Mouse (Mus musculus) heart, embryonic 11.5 days (tissue): Measurements from ENCODE around the gene Ccdc134. TPM values are rescaled to one million over a fixed set of nuclear protein-coding genes. Genes with fewer than 3 reads are reported as not detected.

Source experiments
- ATAC-seq: fragments of 200-750 bp; cut with Nextera tagmentation; replicated peaks from 2 replicates; pipeline ENCODE4 v1.8.0; 2017; ENCODE audit warnings: moderate library complexity; ENCODE audit not compliant: insufficient number of reproducible peaks, low FRiP score, low TSS enrichment
- H3K27ac ChIP-seq: fragments of 300-500 bp; sonication (generic); 2 replicates; pipeline ENCODE4 v1.5.1; 2014; ENCODE audit warnings: mild to moderate bottlenecking, low read depth, low read length
- H3K27me3 ChIP-seq: fragments of 300-500 bp; sonication (generic); 2 replicates; pipeline ENCODE4 v1.6.1; 2014; ENCODE audit warnings: mild to moderate bottlenecking, low read length, mixed read lengths; ENCODE audit not compliant: control insufficient read depth, insufficient read depth
- H3K36me3 ChIP-seq: fragments of 300-500 bp; sonication (generic); 2 replicates; pipeline ENCODE4 v1.6.1; 2014; ENCODE audit warnings: mild to moderate bottlenecking, low read length, moderate library complexity, mixed read lengths; ENCODE audit not compliant: control insufficient read depth, insufficient read depth
- H3K4me1 ChIP-seq: fragments of 300-500 bp; sonication (generic); 2 replicates; pipeline ENCODE4 v1.6.1; 2014; ENCODE audit warnings: low read length; ENCODE audit not compliant: control insufficient read depth, insufficient read depth
- H3K4me2 ChIP-seq: fragments of 300-500 bp; sonication (generic); 2 replicates; pipeline ENCODE4 v1.6.1; 2014; ENCODE audit warnings: mild to moderate bottlenecking, moderate library complexity
- H3K4me3 ChIP-seq: fragments of 300-500 bp; sonication (generic); 2 replicates; pipeline ENCODE4 v1.5.1; 2014; ENCODE audit warnings: low read depth, low read length
- H3K9ac ChIP-seq: fragments of 300-500 bp; sonication (generic); 2 replicates; pipeline ENCODE4 v1.6.1; 2014; ENCODE audit warnings: mild to moderate bottlenecking, low read depth, low read length, moderate library complexity
- H3K9me3 ChIP-seq: fragments of 300-500 bp; sonication (generic); replicated peaks from 2 replicates; pipeline ENCODE4 v1.6.1; 2016; ENCODE audit warnings: low read length; ENCODE audit not compliant: control insufficient read depth
- WGBS: fragments of 180-500 bp; shearing (Covaris S2); extraction: QIAGEN DNeasy Blood & Tissue Kit; methylation state at CpG from one replicate; pipeline ENCODE4 v1.1.7; 2014; ENCODE audit not compliant: insufficient replicate concordance; 5-methylcytosine and 5-hydroxymethylcytosine counted together
- polyA plus RNA-seq: library from polyadenylated mRNA; unstranded; fragments of >200 nt; fragmentation: Nextera tagmentation; extraction: Ambion mirVana; gene quantifications from 2 replicates; pipeline ENCODE4 v1.2.1, GENCODE M21; 2014

Gene Ccdc134
- polyA plus RNA-seq, 1 experiment from 2014 or later, result 9.5 TPM

- H3K36me3 ChIP-seq, result peaks cover 30% of the 10 kb centered on the region
- peaks cover 17% of the 10 kb centered on the region for H3K4me1 ChIP-seq
- H3K27ac ChIP-seq, result no peak overlapping the region
- no peak overlapping the region for H3K4me3 ChIP-seq
- no peak for ATAC-seq
- no peak overlapping the region for H3K4me2 ChIP-seq
- WGBS, result 85% methylated on average over 8 of the region's 8 CpGs
- no peaks in the 10 kb centered on the region for H3K9me3 ChIP-seq
- no peaks in the 10 kb centered on the region for H3K27me3 ChIP-seq
- H3K9ac ChIP-seq, result no peak overlapping the region
Measured at GRCm38 (mm10) chr15:82172648-82173047, 44.9 kb downstream of the Ccdc134 start.

- Histone ChIP-seq H3K4me1 (peaks cover 1% of the 10 kb centered on the region; the same call in 1 of the 2 replicates), H3K27me3 (no peaks in the 10 kb centered on the region)
- WGBS, result 93% methylated on average over 9 of the region's 9 CpGs
Measured at GRCm38 (mm10) chr15:82175091-82175490, 47.4 kb downstream of the Ccdc134 start.

GRCm38 (mm10) chr15:82177743-82178290 lies 50.1 kb downstream of the Ccdc134 start:
- H3K4me2 ChIP-seq, result no peak overlapping the region
- 91% methylated on average over 7 of the region's 7 CpGs for WGBS
- peaks cover 74% of the 10 kb centered on the region for H3K36me3 ChIP-seq
- ATAC-seq, result no peak
- H3K27ac ChIP-seq, result no peak overlapping the region
- peaks cover 8% of the 10 kb centered on the region for H3K4me1 ChIP-seq
- no peak overlapping the region for H3K9ac ChIP-seq
- no peaks in the 10 kb centered on the region for H3K27me3 ChIP-seq
- H3K4me3 ChIP-seq, result no peak overlapping the region
- H3K9me3 ChIP-seq, result peaks cover 6% of the 10 kb centered on the region; the same call in 1 of the 2 replicates

More at GRCm38 (mm10) chr15:82175091-82175490, 47.4 kb downstream of the Ccdc134 start:
- Histone ChIP-seq H3K9me3 (no peaks in the 10 kb centered on the region), H3K27ac (no peak overlapping the region), H3K4me3 (no peak overlapping the region), H3K36me3 (peaks cover 52% of the 10 kb centered on the region), H3K9ac (no peak overlapping the region), H3K4me2 (no peak overlapping the region)
- no peak for ATAC-seq

- H3K9me3 ChIP-seq, result peaks cover 6% of the 10 kb centered on the region; the same call in 1 of the 2 replicates
- peaks cover 68% of the 10 kb centered on the region for H3K36me3 ChIP-seq
- H3K4me2 ChIP-seq, result no peak overlapping the region
- peaks cover 37% of the 10 kb centered on the region for H3K4me1 ChIP-seq
- H3K27me3 ChIP-seq, result 0 out of 2 replicates have a peak, but pooled peaks cover 2% of the 10 kb centered on the region
- ATAC-seq, result no peak
- peak overlapping the region; percentile 5; the same call in 1 of the 2 replicates for H3K27ac ChIP-seq
- WGBS, result 50% methylated on average over 5 of the region's 5 CpGs
- no peak overlapping the region for H3K4me3 ChIP-seq
- no peak overlapping the region for H3K9ac ChIP-seq
Measured at GRCm38 (mm10) chr15:82181131-82181530, 53.4 kb downstream of the Ccdc134 start.

GRCm38 (mm10) chr15:82182311-82182710 lies 54.6 kb downstream of the Ccdc134 start:
- 0 out of 2 replicates have a peak overlapping the region, but pooled peaks have one; percentile 22 for H3K27ac ChIP-seq
- no peak for ATAC-seq

GRCm38 (mm10) chr15:82183596-82183995 lies 55.9 kb downstream of the Ccdc134 start:
- Histone ChIP-seq H3K4me2 (peak overlapping the region; percentile 48), H3K27me3 (0 out of 2 replicates have a peak, but pooled peaks cover 2% of the 10 kb centered on the region), H3K4me3 (0 out of 2 replicates have a peak overlapping the region, but pooled peaks have one; percentile 5), H3K9ac (peak overlapping the region; percentile 66), H3K27ac (peak overlapping the region; percentile 88), H3K36me3 (peaks cover 51% of the 10 kb centered on the region), H3K9me3 (peaks cover 6% of the 10 kb centered on the region; the same call in 1 of the 2 replicates), H3K4me1 (peaks cover 50% of the 10 kb centered on the region)
- 65% methylated on average over 9 of the region's 10 CpGs for WGBS
- ATAC-seq, result no peak

More at GRCm38 (mm10) chr15:82182311-82182710, 54.6 kb downstream of the Ccdc134 start:
- Histone ChIP-seq H3K9ac (no peak overlapping the region), H3K4me3 (no peak overlapping the region), H3K27me3 (0 out of 2 replicates have a peak, but pooled peaks cover 2% of the 10 kb centered on the region), H3K36me3 (peaks cover 62% of the 10 kb centered on the region), H3K9me3 (peaks cover 6% of the 10 kb centered on the region; the same call in 1 of the 2 replicates), H3K4me2 (no peak overlapping the region), H3K4me1 (peaks cover 49% of the 10 kb centered on the region)
- WGBS, result 99% methylated on average over 4 of the region's 4 CpGs

- WGBS, result 35% methylated on average over 7 of the region's 7 CpGs
- Histone ChIP-seq H3K36me3 (peaks cover 48% of the 10 kb centered on the region), H3K9ac (peak overlapping the region; percentile 66), H3K27me3 (0 out of 2 replicates have a peak, but pooled peaks cover 2% of the 10 kb centered on the region), H3K4me2 (peak overlapping the region; percentile 48), H3K27ac (peak overlapping the region; percentile 88), H3K9me3 (peaks cover 6% of the 10 kb centered on the region; the same call in 1 of the 2 replicates), H3K4me3 (0 out of 2 replicates have a peak overlapping the region, but pooled peaks have one; percentile 5), H3K4me1 (peaks cover 50% of the 10 kb centered on the region)
- peak; percentile 87 for ATAC-seq
Measured at GRCm38 (mm10) chr15:82184183-82184582, 56.5 kb downstream of the Ccdc134 start.

GRCm38 (mm10) chr15:82184656-82185055 lies 56.9 kb downstream of the Ccdc134 start:
- peaks cover 44% of the 10 kb centered on the region for H3K36me3 ChIP-seq

More at GRCm38 (mm10) chr15:82184656-82185055, 56.9 kb downstream of the Ccdc134 start:
- H3K27me3 ChIP-seq, result 0 out of 2 replicates have a peak, but pooled peaks cover 2% of the 10 kb centered on the region
- WGBS, result 67% methylated on average over 10 of the region's 10 CpGs
- H3K4me2 ChIP-seq, result 0 out of 2 replicates have a peak overlapping the region, but pooled peaks have one; percentile 48
- H3K4me3 ChIP-seq, result no peak overlapping the region
- H3K27ac ChIP-seq, result peak overlapping the region; percentile 88
- peaks cover 6% of the 10 kb centered on the region; the same call in 1 of the 2 replicates for H3K9me3 ChIP-seq
- no peak for ATAC-seq
- H3K9ac ChIP-seq, result peak overlapping the region; percentile 66; the same call in 1 of the 2 replicates
- H3K4me1 ChIP-seq, result peaks cover 53% of the 10 kb centered on the region
